Mouse (Mus musculus): ENCODE measurements around the gene Rnf5. TPM values are rescaled to one million over a fixed set of nuclear protein-coding genes. Genes with fewer than 3 reads are reported as not detected.
A peak's percentile ranks its signal among the peaks of the same experiment; 100 is the strongest.

Gene Rnf5
- polyA plus RNA-seq, 1 experiment from 2014 or later: 296 TPM

DNA sequence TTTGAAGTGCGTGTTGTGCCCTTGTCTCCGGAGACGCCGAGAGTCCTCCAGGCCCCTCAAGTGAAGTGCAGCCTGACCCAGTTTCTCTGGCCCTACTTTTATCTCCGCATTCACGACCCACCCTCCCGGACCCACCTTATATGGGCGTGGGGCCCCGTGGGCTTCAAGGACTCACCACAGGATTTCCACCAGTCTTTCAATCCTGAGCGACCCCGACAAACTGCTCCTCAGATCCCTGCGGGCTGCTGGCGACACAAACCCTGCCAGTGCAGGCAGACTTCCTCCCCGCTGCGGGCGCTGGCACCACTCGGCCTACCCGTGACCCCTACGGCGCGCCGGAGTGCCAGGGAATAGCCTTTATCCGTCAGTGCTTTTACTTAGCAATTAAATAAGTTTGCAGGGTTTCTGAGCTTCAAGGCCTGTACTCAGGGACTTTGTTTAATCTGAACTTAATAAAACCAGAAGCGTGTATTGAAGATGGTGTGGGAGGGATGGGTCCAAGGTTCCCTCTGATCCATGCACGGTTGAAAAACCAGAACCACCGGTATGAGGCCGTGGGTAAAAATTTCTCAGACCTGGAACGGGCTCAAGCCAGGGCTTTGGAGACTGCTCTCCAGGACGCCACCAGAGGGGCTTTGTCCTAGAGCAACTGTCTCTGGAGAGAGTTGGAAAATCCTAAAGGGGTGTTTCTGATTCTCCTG lies 24.6 kb upstream of the Rnf5 start, which contains the start of gene Ppt2:
TSS of gene Ppt2 (minus strand) at position 568 of the 701 bp plus-strand sequence.
- Histone ChIP-seq H3K4me3 (ENCODE audit: low read length) (peak within 1 kb of the TSS; percentile 62), H3K9me3 (ENCODE audit: control insufficient read depth, low read length) (no peaks in the 10 kb centered on the region), H3K4me2 (ENCODE audit: low read length) (peak within 1 kb of the TSS; percentile 84), H3K27me3 (replicated peaks; ENCODE audit: control insufficient read depth, insufficient read depth, low read length) (peaks cover 3% of the 10 kb centered on the region; the same call in 1 of the 2 replicates), H3K36me3 (ENCODE audit: control insufficient read depth, insufficient read depth, low read length) (0 out of 2 replicates have a peak, but pooled peaks cover 3% of the 10 kb centered on the region), H3K4me1 (ENCODE audit: control insufficient read depth, insufficient read depth, low read depth, low read length) (peaks cover 45% of the 10 kb centered on the region), H3K27ac (ENCODE audit: low read depth, low read length) (peak within 1 kb of the TSS; percentile 95), H3K9ac (ENCODE audit: low read depth, low read length) (peak within 1 kb of the TSS; percentile 76)
- ATAC-seq: no peak
- 4% methylated on average over 29 of the region's 29 CpGs for WGBS

DNA sequence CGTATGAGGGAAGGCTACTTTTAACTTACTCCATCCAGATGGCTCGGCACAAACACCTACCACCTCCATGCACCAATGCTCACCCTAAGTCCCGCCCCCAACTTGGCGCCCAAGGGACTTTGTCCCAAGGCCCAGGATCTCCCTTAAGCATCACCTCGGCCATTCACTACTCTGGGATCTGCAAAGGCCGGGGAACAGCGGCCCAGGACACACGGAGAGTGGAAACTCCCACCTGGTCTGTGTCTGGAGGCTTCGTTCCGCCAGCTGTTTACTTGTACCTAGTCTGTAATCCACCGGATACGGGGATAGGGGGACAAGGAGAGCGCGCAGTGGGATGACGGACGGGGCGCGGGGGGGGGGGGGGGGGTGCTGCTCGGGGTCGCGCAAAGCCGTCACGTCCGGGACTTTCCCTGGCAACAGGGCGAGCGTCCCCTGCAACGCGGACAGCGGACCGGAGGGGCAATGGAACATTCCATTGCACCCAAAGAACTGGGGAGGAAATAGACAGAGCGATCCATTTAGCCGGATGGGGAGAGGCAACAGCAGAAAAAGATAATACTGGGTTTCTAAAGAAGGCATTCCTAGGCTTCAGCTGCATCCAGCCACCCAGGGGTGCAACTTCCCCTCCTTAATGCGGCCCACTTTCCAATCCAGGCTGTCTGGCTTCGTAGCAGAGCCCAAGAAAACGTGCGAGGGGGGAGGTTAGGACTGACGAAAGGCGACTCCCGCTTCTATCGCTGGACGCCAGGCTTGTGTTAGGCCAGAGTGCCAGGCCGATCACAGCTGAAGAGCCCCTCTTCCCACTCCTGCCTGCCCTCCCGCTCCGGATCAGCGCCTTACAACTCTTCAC lies 23.8 kb upstream of the Rnf5 start:
- H3K27me3 ChIP-seq (replicated peaks; ENCODE audit: control insufficient read depth, insufficient read depth, low read length): peaks cover 3% of the 10 kb centered on the region; the same call in 1 of the 2 replicates
- peak overlapping the region; percentile 62 for H3K4me3 ChIP-seq (ENCODE audit: low read length)
- peak overlapping the region; percentile 76 for H3K9ac ChIP-seq (ENCODE audit: low read depth, low read length)
- peaks cover 43% of the 10 kb centered on the region for H3K4me1 ChIP-seq (ENCODE audit: control insufficient read depth, insufficient read depth, low read depth, low read length)
- H3K36me3 ChIP-seq (ENCODE audit: control insufficient read depth, insufficient read depth, low read length): 0 out of 2 replicates have a peak, but pooled peaks cover 8% of the 10 kb centered on the region
- under 1% methylated on average over 43 of the region's 45 CpGs for WGBS
- peak; percentile 81 for ATAC-seq
- H3K9me3 ChIP-seq (ENCODE audit: control insufficient read depth, low read length): no peaks in the 10 kb centered on the region
- peak overlapping the region; percentile 95 for H3K27ac ChIP-seq (ENCODE audit: low read depth, low read length)
- H3K4me2 ChIP-seq (ENCODE audit: low read length): peak overlapping the region; percentile 84

DNA sequence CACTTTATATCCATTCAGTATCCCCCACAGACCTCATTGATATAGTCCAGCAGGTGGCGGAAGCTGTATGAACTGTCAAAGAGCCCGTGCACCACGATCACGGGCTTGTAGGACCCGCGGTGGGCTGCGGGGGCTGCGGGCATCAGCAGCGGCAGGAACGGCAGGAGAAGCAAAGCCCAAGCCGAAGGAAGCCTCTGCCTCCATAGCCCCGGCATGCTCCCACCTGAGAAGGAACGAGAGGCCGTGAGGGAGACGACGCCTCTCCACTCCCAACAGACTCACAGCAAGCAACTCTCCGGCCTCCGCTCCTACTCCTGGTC lies 23.2 kb upstream of the Rnf5 start:
- Histone ChIP-seq H3K27ac (ENCODE audit: low read depth, low read length) (peak overlapping the region; percentile 95), H3K9me3 (ENCODE audit: control insufficient read depth, low read length) (no peaks in the 10 kb centered on the region), H3K4me1 (ENCODE audit: control insufficient read depth, insufficient read depth, low read depth, low read length) (peaks cover 37% of the 10 kb centered on the region), H3K36me3 (ENCODE audit: control insufficient read depth, insufficient read depth, low read length) (0 out of 2 replicates have a peak, but pooled peaks cover 8% of the 10 kb centered on the region), H3K4me2 (ENCODE audit: low read length) (peak overlapping the region; percentile 84), H3K4me3 (ENCODE audit: low read length) (peak overlapping the region; percentile 62), H3K27me3 (replicated peaks; ENCODE audit: control insufficient read depth, insufficient read depth, low read length) (peaks cover 2% of the 10 kb centered on the region; the same call in 1 of the 2 replicates), H3K9ac (ENCODE audit: low read depth, low read length) (peak overlapping the region; percentile 76)
- 0% methylated on average over 16 of the region's 18 CpGs for WGBS
- peak; percentile 44 for ATAC-seq

DNA sequence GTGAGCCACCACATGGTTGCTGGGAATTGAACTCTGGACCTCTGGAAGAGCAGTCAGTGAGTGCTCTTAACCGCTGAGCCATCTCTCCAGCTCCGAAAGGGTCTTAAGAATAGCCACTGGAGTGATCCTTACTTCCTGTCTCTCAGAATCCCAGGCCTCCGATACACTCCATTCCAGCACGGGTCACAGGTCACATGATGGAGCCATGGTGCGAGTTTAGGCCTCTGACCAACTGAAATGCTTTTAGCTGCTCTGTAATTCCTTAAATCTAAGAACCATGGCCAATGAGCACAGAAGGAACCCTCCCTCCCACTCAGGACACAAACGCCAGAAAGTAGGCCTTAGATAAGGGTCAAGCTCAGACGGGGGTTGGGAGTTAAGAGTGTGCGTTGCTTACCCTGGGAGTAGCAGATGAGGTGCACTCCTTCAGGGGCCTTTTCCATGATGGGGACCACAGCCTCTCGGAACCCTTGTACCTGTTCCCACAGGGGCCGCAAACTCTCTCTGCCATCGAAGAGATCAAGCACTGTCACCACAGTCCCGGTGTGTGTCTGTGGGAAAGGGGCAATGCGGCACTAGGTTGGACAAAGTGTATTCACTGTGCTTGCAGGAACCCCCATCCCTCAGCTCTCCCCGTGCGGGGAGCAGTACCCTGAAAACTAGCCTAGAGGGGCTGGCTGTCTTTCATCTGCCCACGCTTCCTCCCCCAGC lies 22.7 kb upstream of the Rnf5 start:
- H3K36me3 ChIP-seq (ENCODE audit: control insufficient read depth, insufficient read depth, low read length): 0 out of 2 replicates have a peak, but pooled peaks cover 8% of the 10 kb centered on the region
- no peaks in the 10 kb centered on the region for H3K9me3 ChIP-seq (ENCODE audit: control insufficient read depth, low read length)
- peak overlapping the region; percentile 62 for H3K4me3 ChIP-seq (ENCODE audit: low read length)
- H3K27me3 ChIP-seq (replicated peaks; ENCODE audit: control insufficient read depth, insufficient read depth, low read length): no peaks in the 10 kb centered on the region
- peak overlapping the region; percentile 76 for H3K9ac ChIP-seq (ENCODE audit: low read depth, low read length)
- peak overlapping the region; percentile 95 for H3K27ac ChIP-seq (ENCODE audit: low read depth, low read length)
- peak overlapping the region; percentile 84 for H3K4me2 ChIP-seq (ENCODE audit: low read length)
- 47% methylated on average over 16 of the region's 16 CpGs for WGBS
- no peak for ATAC-seq
- peaks cover 35% of the 10 kb centered on the region for H3K4me1 ChIP-seq (ENCODE audit: control insufficient read depth, insufficient read depth, low read depth, low read length)

DNA sequence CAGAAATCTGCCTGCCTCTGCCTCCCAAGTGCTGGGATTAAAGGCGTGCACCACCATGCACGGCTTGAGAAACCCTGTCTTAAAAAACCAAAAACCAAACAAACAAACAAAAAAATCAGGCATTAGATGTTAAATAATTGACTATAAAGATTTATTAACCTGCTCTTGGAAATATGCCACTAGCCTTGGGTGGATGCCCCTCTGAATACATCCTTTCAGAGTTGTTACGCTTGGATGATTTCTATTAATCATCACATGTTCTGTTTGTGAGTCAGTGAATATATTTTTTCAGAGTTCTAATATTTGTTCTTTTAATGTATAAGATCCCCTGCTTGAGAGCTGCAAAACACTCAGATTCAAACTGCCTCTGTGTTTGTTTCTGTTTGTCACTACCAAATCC lies 21.5 kb upstream of the Rnf5 start:
- peaks cover 11% of the 10 kb centered on the region; the same call in 1 of the 2 replicates for H3K36me3 ChIP-seq (ENCODE audit: control insufficient read depth, insufficient read depth, low read length)
- H3K27me3 ChIP-seq (replicated peaks; ENCODE audit: control insufficient read depth, insufficient read depth, low read length): no peaks in the 10 kb centered on the region
- 99% methylated on average over 3 of the region's 3 CpGs for WGBS
- no peaks in the 10 kb centered on the region for H3K9me3 ChIP-seq (ENCODE audit: control insufficient read depth, low read length)
- H3K4me2 ChIP-seq (ENCODE audit: low read length): no peak overlapping the region
- H3K27ac ChIP-seq (ENCODE audit: low read depth, low read length): no peak overlapping the region
- no peak for ATAC-seq
- no peak overlapping the region for H3K9ac ChIP-seq (ENCODE audit: low read depth, low read length)
- no peak overlapping the region for H3K4me3 ChIP-seq (ENCODE audit: low read length)
- H3K4me1 ChIP-seq (ENCODE audit: control insufficient read depth, insufficient read depth, low read depth, low read length): peaks cover 25% of the 10 kb centered on the region

DNA sequence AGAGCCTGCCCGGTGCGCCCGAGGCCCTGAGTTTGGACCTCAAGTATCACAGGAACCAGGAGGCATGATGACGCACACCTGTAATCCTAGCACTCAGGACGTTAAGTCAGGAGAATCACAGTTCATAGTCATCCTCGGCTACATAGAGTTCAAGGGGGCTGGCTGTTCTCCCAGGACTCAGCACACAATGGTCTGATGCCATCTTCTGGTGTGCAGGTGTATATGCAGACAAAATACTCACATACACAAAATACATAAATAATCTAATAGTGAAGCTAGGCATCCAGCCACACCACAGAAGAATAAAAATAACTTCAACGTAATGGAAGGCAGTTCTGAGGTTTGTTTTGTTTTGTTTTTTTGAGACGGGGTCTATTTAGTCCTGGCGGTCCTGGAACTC lies 19.7 kb upstream of the Rnf5 start:
- H3K4me2 ChIP-seq (ENCODE audit: low read length): no peak overlapping the region
- H3K4me1 ChIP-seq (ENCODE audit: control insufficient read depth, insufficient read depth, low read depth, low read length): peaks cover 8% of the 10 kb centered on the region
- ATAC-seq: no peak
- H3K27ac ChIP-seq (ENCODE audit: low read depth, low read length): no peak overlapping the region
- H3K36me3 ChIP-seq (ENCODE audit: control insufficient read depth, insufficient read depth, low read length): peaks cover 11% of the 10 kb centered on the region; the same call in 1 of the 2 replicates
- H3K9me3 ChIP-seq (ENCODE audit: control insufficient read depth, low read length): no peaks in the 10 kb centered on the region
- 85% methylated on average over 9 of the region's 9 CpGs for WGBS
- no peak overlapping the region for H3K4me3 ChIP-seq (ENCODE audit: low read length)
- H3K27me3 ChIP-seq (replicated peaks; ENCODE audit: control insufficient read depth, insufficient read depth, low read length): no peaks in the 10 kb centered on the region
- H3K9ac ChIP-seq (ENCODE audit: low read depth, low read length): no peak overlapping the region

DNA sequence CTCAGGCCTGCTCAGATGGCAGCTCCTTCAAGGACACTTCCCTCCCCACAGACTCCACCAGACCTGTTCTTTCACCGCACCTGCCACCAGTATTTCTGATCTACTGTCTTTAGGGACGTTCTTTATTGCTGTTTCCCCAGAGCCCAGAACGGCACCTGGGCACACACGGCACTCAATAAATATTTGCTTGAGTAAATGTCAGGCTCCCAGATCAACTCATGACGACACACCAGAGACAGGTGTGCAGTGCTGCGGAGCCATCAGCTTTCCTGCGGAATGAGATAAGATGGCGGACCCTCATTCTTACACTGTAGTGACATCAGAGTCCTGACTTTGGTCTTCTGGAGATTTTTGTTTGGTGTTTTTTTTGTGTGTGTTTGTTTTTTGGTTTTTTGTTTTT lies 17.5 kb upstream of the Rnf5 start:
- H3K27me3 ChIP-seq (replicated peaks; ENCODE audit: control insufficient read depth, insufficient read depth, low read length): no peaks in the 10 kb centered on the region
- ATAC-seq: no peak
- 86% methylated on average over 8 of the region's 8 CpGs for WGBS
- H3K4me1 ChIP-seq (ENCODE audit: control insufficient read depth, insufficient read depth, low read depth, low read length): peaks cover under 1% of the 10 kb centered on the region
- H3K9me3 ChIP-seq (ENCODE audit: control insufficient read depth, low read length): no peaks in the 10 kb centered on the region
- H3K4me2 ChIP-seq (ENCODE audit: low read length): no peak overlapping the region
- H3K4me3 ChIP-seq (ENCODE audit: low read length): no peak overlapping the region
- no peak overlapping the region for H3K9ac ChIP-seq (ENCODE audit: low read depth, low read length)
- no peak overlapping the region for H3K27ac ChIP-seq (ENCODE audit: low read depth, low read length)
- H3K36me3 ChIP-seq (ENCODE audit: control insufficient read depth, insufficient read depth, low read length): peaks cover 11% of the 10 kb centered on the region; the same call in 1 of the 2 replicates

DNA sequence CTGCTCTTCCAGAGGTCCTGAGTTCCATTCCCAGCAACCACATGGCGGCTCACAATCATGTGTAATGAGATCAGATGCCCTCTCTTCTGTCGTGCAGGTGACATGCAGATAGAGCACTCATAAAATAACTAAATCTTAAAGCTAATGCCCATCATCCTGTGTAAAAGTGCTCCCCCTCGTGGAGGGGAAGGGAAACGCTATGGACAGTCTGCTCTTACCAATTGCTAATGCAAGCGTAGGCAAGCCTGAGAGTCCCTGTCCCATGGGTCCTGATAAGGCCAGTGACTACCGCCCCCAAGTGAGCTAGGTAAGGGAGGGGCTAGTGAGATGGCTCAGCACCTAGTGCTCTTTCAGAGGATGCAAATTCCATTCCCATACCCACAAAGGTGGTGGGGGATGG lies 15.5 kb upstream of the Rnf5 start:
- H3K9ac ChIP-seq (ENCODE audit: low read depth, low read length): no peak overlapping the region
- no peak overlapping the region for H3K4me3 ChIP-seq (ENCODE audit: low read length)
- no peaks in the 10 kb centered on the region for H3K9me3 ChIP-seq (ENCODE audit: control insufficient read depth, low read length)
- no peaks in the 10 kb centered on the region for H3K4me1 ChIP-seq (ENCODE audit: control insufficient read depth, insufficient read depth, low read depth, low read length)
- no peak for ATAC-seq
- H3K27ac ChIP-seq (ENCODE audit: low read depth, low read length): no peak overlapping the region
- peaks cover 13% of the 10 kb centered on the region for H3K36me3 ChIP-seq (ENCODE audit: control insufficient read depth, insufficient read depth, low read length)
- no peaks in the 10 kb centered on the region for H3K27me3 ChIP-seq (replicated peaks; ENCODE audit: control insufficient read depth, insufficient read depth, low read length)
- 22% methylated on average over 6 of the region's 6 CpGs for WGBS
- H3K4me2 ChIP-seq (ENCODE audit: low read length): no peak overlapping the region
